Mouse (Mus musculus) lung, postnatal 0 days (tissue): ENCODE results near the gene Sh3tc1.

ENCODE experiments used
- CTCF ChIP-seq: IDR thresholded peaks from 2 replicates; pipeline ENCODE4 v1.5.1; 2016; ENCODE audit warnings: antibody characterized with exemption, mild to moderate bottlenecking
- EP300 ChIP-seq: IDR thresholded peaks from 2 replicates; pipeline ENCODE4 v1.6.1; 2016; ENCODE audit warnings: antibody characterized with exemption, mild to moderate bottlenecking, control low read depth

GRCm38 (mm10) chr5:35728957-35729460 is 10.8 kb downstream of the Sh3tc1 start:
- TF ChIP-seq CTCF (peak; percentile 42), EP300 (no peak)
